Mouse (Mus musculus): ENCODE data around the gene Ptn. TPM values are rescaled to one million over a fixed set of nuclear protein-coding genes. Genes with fewer than 3 reads are reported as not detected.

The Ptn gene
- polyA plus RNA-seq, 1 experiment from 2014 or later, result 623 TPM

DNA sequence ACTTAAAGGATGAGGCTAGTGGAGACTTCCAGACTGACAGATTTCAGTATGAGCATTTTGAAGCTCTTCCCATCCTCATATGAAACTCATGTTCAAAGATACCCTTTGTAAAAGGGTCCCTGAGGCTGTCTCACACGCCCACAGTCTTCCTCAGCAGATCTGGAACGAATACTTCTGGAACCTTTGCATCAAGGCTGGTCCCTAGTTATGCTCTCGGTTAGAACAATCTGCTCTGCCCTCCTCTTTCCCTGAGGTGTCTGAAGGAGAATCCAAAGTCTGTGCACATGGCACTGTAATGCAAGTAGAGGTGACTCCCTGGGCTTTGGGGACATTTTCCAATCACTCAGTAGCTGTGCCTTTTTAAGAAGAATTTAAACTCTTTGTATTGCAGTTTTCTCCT is 25.3 kb upstream of the Ptn start:
- Histone ChIP-seq H3K27me3 (no peaks in the 10 kb centered on the region), H3K4me2 (no peak overlapping the region), H3K9me3 (no peaks in the 10 kb centered on the region), H3K36me3 (no peaks in the 10 kb centered on the region), H3K9ac (no peak overlapping the region), H3K4me1 (peaks cover 4% of the 10 kb centered on the region; the same call in 1 of the 2 replicates), H3K27ac (no peak overlapping the region), H3K4me3 (no peak overlapping the region)
- ATAC-seq (ENCODE audit: insufficient number of reproducible peaks, low FRiP score, low TSS enrichment, low read depth), result no peak
- 73% methylated on average over 3 of the region's 3 CpGs for WGBS

GRCm38 (mm10) chr6:36834695-36835265 is 24.8 kb upstream of the Ptn start:
- Histone ChIP-seq H3K9me3 (no peaks in the 10 kb centered on the region), H3K36me3 (no peaks in the 10 kb centered on the region), H3K27me3 (no peaks in the 10 kb centered on the region), H3K4me3 (no peak overlapping the region), H3K27ac (no peak overlapping the region), H3K9ac (no peak overlapping the region), H3K4me2 (no peak overlapping the region), H3K4me1 (peaks cover 4% of the 10 kb centered on the region; the same call in 1 of the 2 replicates)
- ATAC-seq (ENCODE audit: insufficient number of reproducible peaks, low FRiP score, low TSS enrichment, low read depth), result no peak
- WGBS, result 77% methylated on average over 4 of the region's 4 CpGs

DNA sequence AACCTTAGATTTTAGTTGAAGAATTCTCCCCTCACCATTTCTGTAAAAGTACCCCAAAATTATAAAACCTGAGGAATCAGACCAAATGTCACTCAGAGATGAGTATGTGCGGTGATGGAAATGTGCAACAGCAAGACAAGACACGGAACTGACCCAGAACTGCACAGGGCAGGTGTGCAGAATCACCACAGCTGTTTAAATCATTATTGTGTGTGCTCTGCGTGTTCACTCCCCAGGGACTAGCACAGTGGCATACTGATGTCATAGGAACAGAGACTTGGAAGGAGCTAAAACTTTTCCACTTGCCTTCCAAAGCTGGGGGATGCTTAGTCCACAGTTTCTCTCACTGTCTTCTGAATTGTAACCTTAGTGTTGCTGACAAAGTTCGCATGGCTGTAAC is 22.7 kb upstream of the Ptn start:
- Histone ChIP-seq H3K9ac (no peak overlapping the region), H3K27me3 (no peaks in the 10 kb centered on the region), H3K4me2 (no peak overlapping the region), H3K36me3 (no peaks in the 10 kb centered on the region), H3K4me3 (no peak overlapping the region), H3K9me3 (no peaks in the 10 kb centered on the region), H3K4me1 (peaks cover 4% of the 10 kb centered on the region; the same call in 1 of the 2 replicates), H3K27ac (0 out of 2 replicates have a peak overlapping the region, but pooled peaks have one; percentile 11)
- 64% methylated on average over 4 of the region's 4 CpGs for WGBS
- no peak for ATAC-seq (ENCODE audit: insufficient number of reproducible peaks, low FRiP score, low TSS enrichment, low read depth)

DNA sequence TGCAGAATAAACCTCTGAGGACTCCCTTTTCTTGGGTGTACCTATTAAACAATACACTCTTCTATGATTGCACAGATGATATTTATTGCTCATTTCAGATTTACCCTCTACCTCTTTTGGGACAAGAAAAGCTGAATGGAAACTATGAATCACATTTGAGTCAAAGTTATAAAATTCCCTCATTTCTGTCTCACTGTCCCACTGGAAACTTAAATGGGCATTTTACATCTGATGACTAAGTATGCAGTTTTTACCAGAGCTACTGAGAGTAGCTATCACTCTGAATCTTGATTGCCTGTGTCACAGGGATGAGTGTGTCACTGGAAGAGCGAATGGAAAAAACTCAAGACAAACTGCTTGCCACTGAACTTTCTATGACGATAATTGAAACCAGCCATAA is 22.2 kb upstream of the Ptn start:
- 53% methylated on average over 2 of the region's 2 CpGs for whole genome bisulfite sequencing
- Histone ChIP-seq H3K4me2 (no peak overlapping the region), H3K27me3 (no peaks in the 10 kb centered on the region), H3K4me3 (no peak overlapping the region), H3K9ac (no peak overlapping the region), H3K36me3 (no peaks in the 10 kb centered on the region), H3K9me3 (no peaks in the 10 kb centered on the region), H3K4me1 (peaks cover 4% of the 10 kb centered on the region; the same call in 1 of the 2 replicates), H3K27ac (0 out of 2 replicates have a peak overlapping the region, but pooled peaks have one; percentile 11)
- ATAC-seq (ENCODE audit: insufficient number of reproducible peaks, low FRiP score, low TSS enrichment, low read depth), result no peak

DNA sequence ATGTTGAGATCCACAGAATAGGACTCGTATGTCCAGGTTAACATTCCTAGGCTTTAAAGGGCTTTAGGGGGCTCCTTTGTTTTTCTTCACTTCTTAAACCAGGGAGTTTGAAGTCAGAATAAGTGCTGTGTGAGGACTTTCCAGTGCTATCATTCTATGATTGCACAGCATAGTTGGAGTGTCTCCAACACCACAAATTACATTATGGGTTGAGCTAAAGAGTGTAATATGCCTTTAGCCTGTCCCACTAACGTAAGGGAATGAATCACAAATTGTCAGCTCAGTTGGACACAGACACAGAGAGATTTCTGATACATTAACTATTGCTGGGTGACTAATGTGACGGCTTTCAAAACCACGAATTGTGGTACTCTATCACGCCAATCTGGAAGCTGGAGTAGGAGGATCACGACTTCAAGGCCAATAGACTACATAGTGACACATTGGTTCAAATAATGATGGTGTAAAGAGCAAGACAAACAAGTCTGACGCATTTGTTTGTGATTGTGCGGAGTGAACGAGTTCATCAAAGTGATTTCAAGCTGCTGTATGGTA is 20.4 kb upstream of the Ptn start:
- no peak overlapping the region for H3K4me3 ChIP-seq
- H3K4me1 ChIP-seq, result peaks cover 4% of the 10 kb centered on the region; the same call in 1 of the 2 replicates
- WGBS, result 74% methylated on average over 9 of the region's 9 CpGs
- ATAC-seq (ENCODE audit: insufficient number of reproducible peaks, low FRiP score, low TSS enrichment, low read depth), result no peak
- no peak overlapping the region for H3K4me2 ChIP-seq
- H3K9ac ChIP-seq, result no peak overlapping the region
- no peaks in the 10 kb centered on the region for H3K27me3 ChIP-seq
- no peaks in the 10 kb centered on the region for H3K36me3 ChIP-seq
- no peak overlapping the region for H3K27ac ChIP-seq
- no peaks in the 10 kb centered on the region for H3K9me3 ChIP-seq

GRCm38 (mm10) chr6:36819784-36820050 is 9.7 kb upstream of the Ptn start:
- Histone ChIP-seq H3K9ac (no peak overlapping the region), H3K4me2 (no peak overlapping the region), H3K36me3 (no peaks in the 10 kb centered on the region), H3K27me3 (no peaks in the 10 kb centered on the region), H3K9me3 (no peaks in the 10 kb centered on the region), H3K4me3 (no peak overlapping the region), H3K4me1 (peaks cover 11% of the 10 kb centered on the region; the same call in 1 of the 2 replicates), H3K27ac (peak overlapping the region; percentile 80)
- ATAC-seq (ENCODE audit: insufficient number of reproducible peaks, low FRiP score, low TSS enrichment, low read depth), result no peak

DNA sequence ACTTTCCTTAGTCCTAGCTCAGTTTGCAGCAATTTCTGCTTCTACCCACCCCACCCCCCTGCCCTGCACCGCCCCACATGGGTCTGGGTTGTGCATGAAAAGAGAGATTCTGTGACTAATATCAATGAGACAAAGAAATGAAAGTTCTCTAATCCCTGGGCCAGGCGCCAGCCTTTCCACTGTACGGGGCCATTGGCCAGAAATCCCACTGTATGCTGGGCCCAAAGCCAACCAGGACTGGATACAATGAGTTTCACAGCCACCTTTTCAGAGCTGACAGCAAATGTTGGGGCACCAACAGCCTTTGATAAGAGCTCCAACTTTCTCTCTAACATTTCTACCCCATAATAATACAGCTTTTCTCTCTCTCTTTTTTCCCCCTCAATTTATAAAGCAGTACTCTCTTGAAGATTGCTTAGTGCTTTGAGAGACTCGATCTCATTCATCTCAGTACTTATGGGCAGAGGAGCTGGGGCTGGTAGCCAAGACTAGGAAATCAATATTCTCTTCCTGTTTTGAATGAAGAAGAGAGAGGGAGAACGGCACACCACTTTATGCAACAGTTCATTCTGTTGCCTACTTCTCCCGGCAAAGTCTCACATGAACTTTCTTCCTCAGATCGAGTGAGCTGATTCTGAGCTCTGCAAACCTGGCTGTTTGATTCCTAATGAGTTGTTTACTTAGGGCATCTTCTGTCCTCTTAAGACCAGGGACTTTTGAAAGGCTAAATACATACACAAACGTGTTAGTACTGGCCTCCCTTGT is 9.2 kb upstream of the Ptn start:
- Histone ChIP-seq H3K4me1 (peaks cover 11% of the 10 kb centered on the region; the same call in 1 of the 2 replicates), H3K27ac (peak overlapping the region; percentile 80), H3K36me3 (no peaks in the 10 kb centered on the region), H3K4me2 (peak overlapping the region; percentile 12; the same call in 1 of the 2 replicates), H3K27me3 (no peaks in the 10 kb centered on the region), H3K9me3 (no peaks in the 10 kb centered on the region), H3K9ac (no peak overlapping the region), H3K4me3 (no peak overlapping the region)
- ATAC-seq (ENCODE audit: insufficient number of reproducible peaks, low FRiP score, low TSS enrichment, low read depth), result peak; percentile 90
- 28% methylated on average over 8 of the region's 8 CpGs for WGBS

GRCm38 (mm10) chr6:36818281-36819018 is 8.4 kb upstream of the Ptn start:
- Histone ChIP-seq H3K27ac (peak overlapping the region; percentile 80), H3K9me3 (no peaks in the 10 kb centered on the region), H3K4me3 (no peak overlapping the region), H3K36me3 (no peaks in the 10 kb centered on the region), H3K4me2 (no peak overlapping the region), H3K27me3 (no peaks in the 10 kb centered on the region), H3K9ac (no peak overlapping the region), H3K4me1 (peaks cover 11% of the 10 kb centered on the region; the same call in 1 of the 2 replicates)
- WGBS, result 47% methylated on average over 4 of the region's 4 CpGs
- no peak for ATAC-seq (ENCODE audit: insufficient number of reproducible peaks, low FRiP score, low TSS enrichment, low read depth)

DNA sequence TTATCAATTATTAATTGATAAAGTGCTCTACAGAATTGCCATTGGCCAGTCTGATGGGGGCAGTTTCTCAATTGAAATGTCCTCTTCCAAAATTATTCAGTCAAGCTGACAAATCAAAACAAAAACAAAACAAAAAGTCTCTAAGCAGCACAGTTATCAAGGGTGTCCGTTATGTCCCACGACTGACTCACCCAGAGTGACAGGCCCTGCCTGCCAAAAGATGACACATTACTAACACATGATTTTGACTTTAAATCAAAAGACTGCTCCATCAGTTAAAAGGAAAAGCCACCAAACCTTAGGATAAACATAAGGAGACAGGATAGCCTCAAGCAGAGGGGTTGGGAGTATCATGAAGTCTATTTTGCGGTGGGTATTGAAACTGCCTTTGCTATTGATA is 6.6 kb upstream of the Ptn start:
- peaks cover 11% of the 10 kb centered on the region; the same call in 1 of the 2 replicates for H3K4me1 ChIP-seq
- no peaks in the 10 kb centered on the region for H3K9me3 ChIP-seq
- H3K4me3 ChIP-seq, result no peak overlapping the region
- no peak for ATAC-seq (ENCODE audit: insufficient number of reproducible peaks, low FRiP score, low TSS enrichment, low read depth)
- H3K27me3 ChIP-seq, result no peaks in the 10 kb centered on the region
- H3K4me2 ChIP-seq, result no peak overlapping the region
- WGBS, result 84% methylated on average over 3 of the region's 3 CpGs
- no peaks in the 10 kb centered on the region for H3K36me3 ChIP-seq
- H3K27ac ChIP-seq, result no peak overlapping the region
- H3K9ac ChIP-seq, result no peak overlapping the region

- Histone ChIP-seq H3K4me3 (no peak overlapping the region), H3K9me3 (no peaks in the 10 kb centered on the region), H3K4me2 (no peak overlapping the region), H3K9ac (no peak overlapping the region), H3K27ac (no peak overlapping the region), H3K4me1 (peaks cover 11% of the 10 kb centered on the region; the same call in 1 of the 2 replicates), H3K36me3 (no peaks in the 10 kb centered on the region), H3K27me3 (no peaks in the 10 kb centered on the region)
- WGBS, result 80% methylated on average over 2 of the region's 2 CpGs
- no peak for ATAC-seq (ENCODE audit: insufficient number of reproducible peaks, low FRiP score, low TSS enrichment, low read depth)
Measured at GRCm38 (mm10) chr6:36815992-36816391, 6.0 kb upstream of the Ptn start.

DNA sequence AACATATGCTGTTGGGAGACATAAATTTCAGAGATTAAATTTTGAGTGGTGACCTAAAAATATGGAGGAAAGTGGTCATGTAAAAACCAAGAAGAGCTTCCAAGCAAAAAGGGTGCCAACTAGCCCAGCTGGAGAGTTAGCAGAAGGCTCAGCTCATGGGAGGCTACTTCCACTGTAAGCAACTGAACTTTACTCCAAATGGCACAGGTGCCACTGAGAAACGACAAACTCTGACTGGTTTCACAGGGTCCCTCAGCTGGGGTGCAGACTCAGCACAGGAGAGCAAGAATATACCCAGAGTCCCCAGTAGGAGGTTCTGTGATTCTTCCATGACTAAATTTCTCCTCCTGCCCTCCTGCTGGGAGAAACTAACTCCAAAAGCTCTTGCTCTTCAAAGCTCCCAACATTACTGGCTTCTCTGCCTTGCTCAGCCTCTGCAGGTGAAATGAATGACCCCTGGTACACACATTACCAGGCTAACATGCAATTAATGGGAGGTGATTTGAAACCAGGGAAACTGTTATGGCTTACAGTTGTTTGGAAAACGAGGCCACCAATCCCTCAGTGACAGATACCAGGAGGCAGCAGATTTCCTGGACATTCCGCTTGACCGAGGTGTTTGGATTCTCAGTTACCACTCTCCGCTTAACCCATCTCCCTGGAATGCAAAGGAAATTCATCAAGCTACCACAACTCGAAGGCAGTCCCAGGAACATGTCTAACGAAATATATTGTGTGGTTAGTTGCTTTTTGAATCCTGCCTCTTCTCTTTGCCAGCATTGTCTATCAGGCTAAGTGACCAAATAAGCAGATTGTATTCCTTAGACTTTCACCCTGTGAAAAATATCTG is 2.9 kb upstream of the Ptn start:
- Histone ChIP-seq H3K4me3 (no peak overlapping the region), H3K9ac (no peak overlapping the region), H3K4me2 (no peak overlapping the region), H3K27me3 (no peaks in the 10 kb centered on the region), H3K27ac (no peak overlapping the region), H3K36me3 (no peaks in the 10 kb centered on the region), H3K4me1 (peaks cover 10% of the 10 kb centered on the region), H3K9me3 (no peaks in the 10 kb centered on the region)
- ATAC-seq (ENCODE audit: insufficient number of reproducible peaks, low FRiP score, low TSS enrichment, low read depth), result no peak
- 53% methylated on average over 7 of the region's 7 CpGs for WGBS
